Mouse (Mus musculus): Measurements from ENCODE around the gene Ccr6.

GRCm38 (mm10) chr17:8193678-8194077 lies 42.2 kb upstream of the Ccr6 start:
- TF ChIP-seq CTCF (IDR thresholded peaks at IDR 0.05; ENCODE audit: low read depth, low read length): no peak
- no peak for TF ChIP-seq POLR2A (IDR thresholded peaks at IDR 0.05; ENCODE audit: borderline replicate concordance, low read depth, low read length)
